Mouse (Mus musculus): ENCODE results near the gene 4930558K02Rik. TPM values are rescaled to one million over a fixed set of nuclear protein-coding genes. Genes with fewer than 3 reads are reported as not detected.

The 4930558K02Rik gene
- polyA plus RNA-seq, 1 experiment from 2014 or later: not detected

GRCm38 (mm10) chr1:161991846-161992245 is 12.4 kb upstream of the 4930558K02Rik start:
- Histone ChIP-seq H3K36me3 (replicated peaks) (no peaks in the 10 kb centered on the region), H3K27ac (replicated peaks) (no peak overlapping the region), H3K27me3 (no peaks in the 10 kb centered on the region), H3K9me3 (replicated peaks) (no peaks in the 10 kb centered on the region), H3K4me1 (replicated peaks) (no peaks in the 10 kb centered on the region), H3K9ac (no peak overlapping the region), H3K4me2 (no peak overlapping the region), H3K4me3 (replicated peaks) (no peak overlapping the region)
- 74% methylated on average over 11 of the region's 11 CpGs for WGBS (ENCODE audit: insufficient replicate concordance)
- ATAC-seq (ENCODE audit: insufficient read depth): no peak

GRCm38 (mm10) chr1:161990684-161991578 is 11.5 kb upstream of the 4930558K02Rik start:
- H3K27me3 ChIP-seq: no peaks in the 10 kb centered on the region
- no peak overlapping the region for H3K4me2 ChIP-seq
- ATAC-seq (ENCODE audit: insufficient read depth): no peak
- WGBS (ENCODE audit: insufficient replicate concordance): 59% methylated on average over 10 of the region's 10 CpGs
- no peak overlapping the region for H3K27ac ChIP-seq (replicated peaks)
- H3K9me3 ChIP-seq (replicated peaks): no peaks in the 10 kb centered on the region
- no peak overlapping the region for H3K4me3 ChIP-seq (replicated peaks)
- H3K9ac ChIP-seq: no peak overlapping the region
- no peaks in the 10 kb centered on the region for H3K36me3 ChIP-seq (replicated peaks)
- H3K4me1 ChIP-seq (replicated peaks): no peaks in the 10 kb centered on the region

- Histone ChIP-seq H3K27me3 (no peaks in the 10 kb centered on the region), H3K27ac (replicated peaks) (no peak overlapping the region), H3K36me3 (replicated peaks) (no peaks in the 10 kb centered on the region), H3K9ac (no peak overlapping the region), H3K4me1 (replicated peaks) (no peaks in the 10 kb centered on the region), H3K9me3 (replicated peaks) (no peaks in the 10 kb centered on the region), H3K4me2 (no peak overlapping the region), H3K4me3 (replicated peaks) (no peak overlapping the region)
- ATAC-seq (ENCODE audit: insufficient read depth): no peak
- 48% methylated on average over 4 of the region's 4 CpGs for WGBS (ENCODE audit: insufficient replicate concordance)
Observed at GRCm38 (mm10) chr1:161983979-161984566, 4.6 kb upstream of the 4930558K02Rik start.

DNA sequence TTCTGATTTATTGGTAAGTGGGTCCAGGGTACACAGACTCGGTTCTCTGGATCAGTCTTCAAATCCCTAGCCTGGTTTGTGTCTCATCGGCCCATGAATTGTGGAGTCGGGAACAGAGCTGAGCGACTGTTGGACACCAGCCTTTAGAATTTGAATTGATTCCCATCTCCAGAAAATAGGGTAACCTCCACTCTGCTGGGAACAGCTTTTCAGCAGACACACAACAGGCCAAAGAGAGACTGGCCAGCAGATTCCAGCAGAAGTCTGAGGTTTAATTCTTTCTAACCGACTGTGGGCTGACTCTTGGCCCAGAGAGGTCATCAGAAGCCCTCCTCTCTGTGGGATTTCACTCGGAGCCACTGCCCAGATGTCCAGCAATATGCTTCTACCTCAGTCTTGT is 4.0 kb upstream of the 4930558K02Rik start:
- H3K9ac ChIP-seq: no peak overlapping the region
- WGBS (ENCODE audit: insufficient replicate concordance): 59% methylated on average over 6 of the region's 6 CpGs
- H3K4me1 ChIP-seq (replicated peaks): no peaks in the 10 kb centered on the region

GRCm38 (mm10) chr1:161980626-161981298 is 1.3 kb upstream of the 4930558K02Rik start:
- no peaks in the 10 kb centered on the region for H3K9me3 ChIP-seq (replicated peaks)
- no peak for ATAC-seq (ENCODE audit: insufficient read depth)
- WGBS (ENCODE audit: insufficient replicate concordance): 64% methylated on average over 9 of the region's 9 CpGs

More for the DNA sequence above, 4.0 kb upstream of the 4930558K02Rik start:
- Histone ChIP-seq H3K9me3 (replicated peaks) (no peaks in the 10 kb centered on the region), H3K4me2 (no peak overlapping the region), H3K36me3 (replicated peaks) (no peaks in the 10 kb centered on the region), H3K27ac (replicated peaks) (no peak overlapping the region), H3K4me3 (replicated peaks) (no peak overlapping the region), H3K27me3 (no peaks in the 10 kb centered on the region)
- no peak for ATAC-seq (ENCODE audit: insufficient read depth)

DNA sequence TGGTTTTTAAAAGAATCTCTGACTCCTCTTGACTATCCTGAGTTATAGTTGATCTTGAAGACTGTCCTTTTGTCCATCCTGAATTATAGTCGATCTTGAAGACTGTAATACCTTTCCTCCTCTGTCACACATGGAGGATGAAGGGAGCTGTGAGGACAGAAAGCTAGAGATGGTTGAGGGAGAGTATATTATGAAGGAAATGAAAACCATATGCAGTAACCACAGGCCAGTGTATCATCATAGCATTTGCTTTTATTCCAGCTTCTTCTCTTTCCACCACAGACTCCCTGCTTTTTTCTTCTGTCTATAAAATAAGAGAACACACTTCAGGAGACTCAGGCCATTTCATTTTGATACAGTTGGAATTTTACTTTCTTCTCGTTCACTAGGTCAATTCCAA is 610 bp upstream of the 4930558K02Rik start:
- no peak overlapping the region for H3K27ac ChIP-seq (replicated peaks)
- no peaks in the 10 kb centered on the region for H3K9me3 ChIP-seq (replicated peaks)
- no peaks in the 10 kb centered on the region for H3K27me3 ChIP-seq
- H3K9ac ChIP-seq: no peak overlapping the region
- H3K4me2 ChIP-seq: no peak overlapping the region
- no peaks in the 10 kb centered on the region for H3K36me3 ChIP-seq (replicated peaks)
- peaks cover 9% of the 10 kb centered on the region for H3K4me1 ChIP-seq (replicated peaks)
- no peak overlapping the region for H3K4me3 ChIP-seq (replicated peaks)
- ATAC-seq (ENCODE audit: insufficient read depth): no peak
- WGBS (ENCODE audit: insufficient replicate concordance): 46% methylated on average over 2 of the region's 2 CpGs

More at GRCm38 (mm10) chr1:161980626-161981298, 1.3 kb upstream of the 4930558K02Rik start:
- H3K4me3 ChIP-seq (replicated peaks): no peak overlapping the region
- H3K9ac ChIP-seq: no peak overlapping the region
- H3K27me3 ChIP-seq: no peaks in the 10 kb centered on the region
- peaks cover 5% of the 10 kb centered on the region for H3K4me1 ChIP-seq (replicated peaks)
- no peak overlapping the region for H3K27ac ChIP-seq (replicated peaks)
- no peaks in the 10 kb centered on the region for H3K36me3 ChIP-seq (replicated peaks)
- H3K4me2 ChIP-seq: no peak overlapping the region

DNA sequence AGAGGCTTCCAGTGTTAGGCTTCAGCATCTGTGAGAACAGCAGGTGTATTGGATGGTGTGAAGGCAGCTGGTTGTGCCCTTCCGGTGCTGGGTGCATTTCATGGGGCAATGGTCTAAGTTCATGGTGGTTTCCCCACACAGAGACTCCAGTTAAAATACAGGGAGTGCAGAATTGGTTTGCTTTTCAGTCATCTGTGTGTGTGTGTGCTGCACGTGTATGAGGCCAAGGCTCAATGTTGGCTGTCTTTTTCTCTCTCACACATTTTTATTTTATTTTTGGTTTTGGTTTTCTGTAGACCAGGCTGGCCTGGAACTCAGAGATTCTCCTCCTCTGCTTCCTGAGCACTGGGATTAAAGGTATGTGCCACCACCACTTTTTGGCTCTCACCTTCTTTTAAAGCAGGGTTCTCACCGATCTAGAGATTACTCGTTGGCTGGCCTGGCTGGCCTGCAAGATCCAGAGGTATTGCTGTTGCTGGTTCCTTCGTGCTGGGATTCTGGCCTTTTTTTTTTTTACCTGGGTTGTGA is 1.2 kb downstream of the 4930558K02Rik start:
- Histone ChIP-seq H3K4me2 (no peak overlapping the region), H3K4me3 (replicated peaks) (no peak overlapping the region), H3K4me1 (replicated peaks) (peaks cover 18% of the 10 kb centered on the region), H3K27me3 (no peaks in the 10 kb centered on the region), H3K36me3 (replicated peaks) (no peaks in the 10 kb centered on the region), H3K27ac (replicated peaks) (no peak overlapping the region), H3K9ac (no peak overlapping the region), H3K9me3 (replicated peaks) (no peaks in the 10 kb centered on the region)
- WGBS (ENCODE audit: insufficient replicate concordance): 63% methylated on average over 5 of the region's 5 CpGs
- no peak for ATAC-seq (ENCODE audit: insufficient read depth)

- Histone ChIP-seq H3K27ac (replicated peaks) (no peak overlapping the region), H3K9ac (no peak overlapping the region), H3K36me3 (replicated peaks) (no peaks in the 10 kb centered on the region), H3K4me2 (no peak overlapping the region), H3K4me1 (replicated peaks) (peaks cover 18% of the 10 kb centered on the region), H3K27me3 (no peaks in the 10 kb centered on the region), H3K9me3 (replicated peaks) (no peaks in the 10 kb centered on the region), H3K4me3 (replicated peaks) (no peak overlapping the region)
- WGBS (ENCODE audit: insufficient replicate concordance): 74% methylated on average over 4 of the region's 4 CpGs
- no peak for ATAC-seq (ENCODE audit: insufficient read depth)
Observed at GRCm38 (mm10) chr1:161977331-161977730, 2.1 kb downstream of the 4930558K02Rik start.

GRCm38 (mm10) chr1:161976255-161977182 is 2.9 kb downstream of the 4930558K02Rik start:
- ATAC-seq (ENCODE audit: insufficient read depth): peak; percentile 48
- no peak overlapping the region for H3K9ac ChIP-seq
- H3K27me3 ChIP-seq: no peaks in the 10 kb centered on the region
- no peaks in the 10 kb centered on the region for H3K9me3 ChIP-seq (replicated peaks)
- 40% methylated on average over 16 of the region's 16 CpGs for WGBS (ENCODE audit: insufficient replicate concordance)
- no peak overlapping the region for H3K27ac ChIP-seq (replicated peaks)
- no peaks in the 10 kb centered on the region for H3K36me3 ChIP-seq (replicated peaks)
- H3K4me3 ChIP-seq (replicated peaks): no peak overlapping the region
- no peak overlapping the region for H3K4me2 ChIP-seq
- H3K4me1 ChIP-seq (replicated peaks): peaks cover 18% of the 10 kb centered on the region

GRCm38 (mm10) chr1:161972233-161972632 is 7.2 kb downstream of the 4930558K02Rik start:
- Histone ChIP-seq H3K9me3 (replicated peaks) (no peaks in the 10 kb centered on the region), H3K4me2 (no peak overlapping the region), H3K4me3 (replicated peaks) (no peak overlapping the region), H3K4me1 (replicated peaks) (peaks cover 39% of the 10 kb centered on the region), H3K27me3 (no peaks in the 10 kb centered on the region), H3K36me3 (replicated peaks) (peaks cover 8% of the 10 kb centered on the region), H3K9ac (no peak overlapping the region), H3K27ac (replicated peaks) (no peak overlapping the region)
- WGBS (ENCODE audit: insufficient replicate concordance): 77% methylated on average over 8 of the region's 8 CpGs
- ATAC-seq (ENCODE audit: insufficient read depth): no peak
